Mouse (Mus musculus): ENCODE results near the gene Elp1. TPM values are rescaled to one million over a fixed set of nuclear protein-coding genes. Genes with fewer than 3 reads are reported as not detected.

The Elp1 gene
- polyA plus RNA-seq, 1 experiment = 17.3 TPM

GRCm38 (mm10) chr4:56743363-56744195 lies 58.6 kb downstream of the Elp1 start, which contains the start of gene Actl7a:
Gene Actl7a, plus strand, starts transcription at chr4:56743413.
- no peaks in the 10 kb centered on the region for H3K4me1 ChIP-seq (ENCODE audit: control insufficient read depth, insufficient read depth, low read length)
- H3K4me3 ChIP-seq (ENCODE audit: insufficient read depth, low read length) = no peak within 1 kb of the TSS
- TF ChIP-seq POLR2A (IDR thresholded peaks at IDR 0.05; ENCODE audit: borderline replicate concordance, low read depth, low read length) = no peak
- no peak for TF ChIP-seq CTCF (IDR thresholded peaks at IDR 0.05; ENCODE audit: low read depth, low read length)

GRCm38 (mm10) chr4:56742698-56743097 lies 59.4 kb downstream of the Elp1 start:
- Histone ChIP-seq H3K4me1 (ENCODE audit: control insufficient read depth, insufficient read depth, low read length) (no peaks in the 10 kb centered on the region), H3K4me3 (ENCODE audit: insufficient read depth, low read length) (no peak overlapping the region), H3K27ac (ENCODE audit: insufficient read depth, low read depth, low read length) (no peak overlapping the region)
- TF ChIP-seq POLR2A (IDR thresholded peaks at IDR 0.05; ENCODE audit: borderline replicate concordance, low read depth, low read length) = no peak
- TF ChIP-seq CTCF (IDR thresholded peaks at IDR 0.05; ENCODE audit: low read depth, low read length) = no peak

More at GRCm38 (mm10) chr4:56743363-56744195, 58.6 kb downstream of the Elp1 start, which contains the start of gene Actl7a:
- no peak within 1 kb of the TSS for H3K27ac ChIP-seq (ENCODE audit: insufficient read depth, low read depth, low read length)

- no peaks in the 10 kb centered on the region for H3K4me1 ChIP-seq (ENCODE audit: control insufficient read depth, insufficient read depth, low read length)
- TF ChIP-seq CTCF (IDR thresholded peaks at IDR 0.05; ENCODE audit: low read depth, low read length) = no peak
- no peak for TF ChIP-seq POLR2A (IDR thresholded peaks at IDR 0.05; ENCODE audit: borderline replicate concordance, low read depth, low read length)
- no peak within 1 kb of the TSS for H3K4me3 ChIP-seq (ENCODE audit: insufficient read depth, low read length)
- no peak within 1 kb of the TSS for H3K27ac ChIP-seq (ENCODE audit: insufficient read depth, low read depth, low read length)
Measured at GRCm38 (mm10) chr4:56741041-56741493, 61.1 kb downstream of the Elp1 start, which contains the start of gene Actl7b. Gene Actl7b, minus strand, starts transcription at chr4:56741443.

DNA sequence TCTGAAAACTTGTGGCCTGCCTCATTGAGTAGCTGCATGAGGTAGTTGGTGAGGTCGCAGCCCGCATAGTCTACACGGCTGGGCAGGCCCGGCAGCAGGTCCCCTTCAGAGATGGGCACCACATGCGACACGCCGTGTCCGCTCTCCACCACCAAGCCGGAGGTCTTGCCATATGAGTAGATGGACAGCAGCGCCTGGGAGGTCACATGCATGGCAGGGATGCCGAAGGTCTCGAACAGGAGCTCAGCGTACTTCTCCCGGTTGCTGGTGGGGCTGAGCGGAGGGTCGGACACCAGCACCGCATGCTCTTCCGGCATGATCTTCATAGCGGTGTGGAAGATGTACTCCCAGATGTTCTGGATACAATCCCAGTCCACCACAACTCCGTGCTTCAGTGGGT lies 61.5 kb downstream of the Elp1 start:
- no peak overlapping the region for H3K27ac ChIP-seq (ENCODE audit: insufficient read depth, low read depth, low read length)
- TF ChIP-seq CTCF (IDR thresholded peaks at IDR 0.05; ENCODE audit: low read depth, low read length) (no peak), POLR2A (IDR thresholded peaks at IDR 0.05; ENCODE audit: borderline replicate concordance, low read depth, low read length) (no peak)
- no peaks in the 10 kb centered on the region for H3K4me1 ChIP-seq (ENCODE audit: control insufficient read depth, insufficient read depth, low read length)
- H3K4me3 ChIP-seq (ENCODE audit: insufficient read depth, low read length) = no peak overlapping the region

DNA sequence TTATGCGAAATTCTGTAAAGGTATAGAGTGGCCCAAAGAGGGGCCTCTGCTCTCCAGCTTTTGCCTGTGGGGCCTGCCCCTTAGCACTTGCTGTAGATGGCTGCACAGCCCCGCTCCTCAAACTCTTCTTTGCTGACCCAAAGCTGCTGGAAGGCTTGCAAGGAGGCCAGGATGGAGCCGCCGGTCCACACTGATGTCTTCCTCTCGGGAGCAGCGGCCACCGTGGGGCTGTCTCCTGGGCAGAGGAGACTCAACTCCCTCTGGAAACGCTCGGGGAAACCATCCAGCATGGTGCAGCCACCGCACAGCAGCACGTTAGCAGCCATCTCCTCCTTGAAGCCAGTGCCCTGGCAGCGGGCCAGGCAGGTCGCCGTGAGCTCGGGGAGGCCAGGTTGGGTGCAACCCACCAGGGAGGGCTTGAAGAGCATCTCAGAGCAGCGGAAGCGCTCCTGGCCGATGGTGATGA lies 62.1 kb downstream of the Elp1 start, which contains the start of gene Gm26657:
TSS of gene Gm26657 (plus strand) at position 51 of the 466 bp plus-strand sequence.
- no peak for TF ChIP-seq POLR2A (IDR thresholded peaks at IDR 0.05; ENCODE audit: borderline replicate concordance, low read depth, low read length)
- TF ChIP-seq CTCF (IDR thresholded peaks at IDR 0.05; ENCODE audit: low read depth, low read length) = no peak

GRCm38 (mm10) chr4:56725839-56726238 lies 76.3 kb downstream of the Elp1 start:
- TF ChIP-seq CTCF (IDR thresholded peaks at IDR 0.05; ENCODE audit: low read depth, low read length) (peak; percentile 20; the same call in 1 of the 2 replicates), POLR2A (IDR thresholded peaks at IDR 0.05; ENCODE audit: borderline replicate concordance, low read depth, low read length) (no peak)
- no peaks in the 10 kb centered on the region for H3K4me1 ChIP-seq (ENCODE audit: control insufficient read depth, insufficient read depth, low read length)
- no peak overlapping the region for H3K27ac ChIP-seq (ENCODE audit: insufficient read depth, low read depth, low read length)
- H3K4me3 ChIP-seq (ENCODE audit: insufficient read depth, low read length) = no peak overlapping the region

More for the DNA sequence above, 62.1 kb downstream of the Elp1 start, which contains the start of gene Gm26657:
- no peaks in the 10 kb centered on the region for H3K4me1 ChIP-seq (ENCODE audit: control insufficient read depth, insufficient read depth, low read length)
- no peak within 1 kb of the TSS for H3K4me3 ChIP-seq (ENCODE audit: insufficient read depth, low read length)
- no peak within 1 kb of the TSS for H3K27ac ChIP-seq (ENCODE audit: insufficient read depth, low read depth, low read length)

GRCm38 (mm10) chr4:56723237-56723636 lies 78.9 kb downstream of the Elp1 start:
- H3K4me1 ChIP-seq (ENCODE audit: control insufficient read depth, insufficient read depth, low read length) = no peaks in the 10 kb centered on the region
- H3K4me3 ChIP-seq (ENCODE audit: insufficient read depth, low read length) = no peak overlapping the region
- H3K27ac ChIP-seq (ENCODE audit: insufficient read depth, low read depth, low read length) = no peak overlapping the region
- TF ChIP-seq CTCF (IDR thresholded peaks at IDR 0.05; ENCODE audit: low read depth, low read length) (no peak), POLR2A (IDR thresholded peaks at IDR 0.05; ENCODE audit: borderline replicate concordance, low read depth, low read length) (no peak)

DNA sequence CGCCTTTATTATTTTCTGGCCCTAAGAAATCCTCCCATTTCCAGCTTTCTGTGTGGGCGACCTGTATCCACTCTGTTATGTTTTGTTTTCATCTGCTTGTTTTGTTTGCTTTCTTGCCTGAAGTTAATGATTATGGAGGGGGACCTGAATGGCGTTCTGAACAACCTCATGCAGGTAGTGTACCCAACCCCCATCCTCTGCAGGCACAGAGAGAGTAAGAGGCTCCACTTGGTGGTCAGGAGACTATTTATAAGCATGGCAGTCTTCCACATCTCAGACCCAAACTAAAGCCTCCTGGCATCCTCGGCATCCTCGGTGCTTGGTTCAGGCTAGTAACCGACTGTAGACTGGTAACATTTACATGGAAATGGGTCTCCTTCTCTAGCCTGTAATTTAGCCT lies 79.8 kb downstream of the Elp1 start:
- H3K27ac ChIP-seq (ENCODE audit: insufficient read depth, low read depth, low read length) = no peak overlapping the region
- TF ChIP-seq CTCF (IDR thresholded peaks at IDR 0.05; ENCODE audit: low read depth, low read length) (no peak), POLR2A (IDR thresholded peaks at IDR 0.05; ENCODE audit: borderline replicate concordance, low read depth, low read length) (no peak)
- H3K4me3 ChIP-seq (ENCODE audit: insufficient read depth, low read length) = no peak overlapping the region
- no peaks in the 10 kb centered on the region for H3K4me1 ChIP-seq (ENCODE audit: control insufficient read depth, insufficient read depth, low read length)

- H3K27ac ChIP-seq (ENCODE audit: insufficient read depth, low read depth, low read length) = no peak overlapping the region
- H3K4me1 ChIP-seq (ENCODE audit: control insufficient read depth, insufficient read depth, low read length) = no peaks in the 10 kb centered on the region
- TF ChIP-seq CTCF (IDR thresholded peaks at IDR 0.05; ENCODE audit: low read depth, low read length) (no peak), POLR2A (IDR thresholded peaks at IDR 0.05; ENCODE audit: borderline replicate concordance, low read depth, low read length) (no peak)
- H3K4me3 ChIP-seq (ENCODE audit: insufficient read depth, low read length) = no peak overlapping the region
Measured at GRCm38 (mm10) chr4:56721469-56721868, 80.7 kb downstream of the Elp1 start.

- Histone ChIP-seq H3K4me1 (ENCODE audit: control insufficient read depth, insufficient read depth, low read length) (no peaks in the 10 kb centered on the region), H3K4me3 (ENCODE audit: insufficient read depth, low read length) (no peak overlapping the region), H3K27ac (ENCODE audit: insufficient read depth, low read depth, low read length) (no peak overlapping the region)
- TF ChIP-seq CTCF (IDR thresholded peaks at IDR 0.05; ENCODE audit: low read depth, low read length) = no peak
- TF ChIP-seq POLR2A (IDR thresholded peaks at IDR 0.05; ENCODE audit: borderline replicate concordance, low read depth, low read length) = no peak
Measured at GRCm38 (mm10) chr4:56720403-56720802, 81.7 kb downstream of the Elp1 start.
